In the genomic region with DNA sequence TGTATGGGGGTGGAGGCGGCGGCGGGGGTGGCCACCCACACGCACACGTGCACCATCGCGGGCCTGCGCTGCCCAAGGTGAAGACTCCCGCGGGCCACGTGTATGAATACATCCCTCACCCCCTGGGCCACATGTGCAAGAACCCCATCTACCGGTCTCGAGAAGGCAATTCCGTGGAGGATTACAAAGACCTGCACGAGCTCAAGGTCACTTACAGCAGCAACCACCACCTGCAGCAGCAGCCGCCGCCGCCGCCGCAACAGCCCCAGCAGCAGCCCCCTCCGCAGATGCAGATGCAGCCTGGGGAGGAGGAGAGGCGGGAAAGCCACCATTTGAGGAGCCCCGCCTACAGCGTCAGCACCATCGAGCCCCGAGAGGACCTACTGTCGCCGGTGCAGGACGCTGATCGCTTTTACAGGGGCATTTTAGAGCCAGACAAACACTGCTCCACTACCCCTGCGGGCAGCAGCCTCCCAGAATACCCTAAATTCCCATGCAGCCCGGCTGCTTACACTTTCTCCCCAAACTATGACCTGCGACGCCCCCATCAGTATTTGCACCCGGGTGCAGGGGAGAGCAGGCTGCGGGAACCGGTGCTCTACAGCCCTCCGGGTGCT, we compare ENCODE assay signal across 8 mouse cellular contexts. TPM values are rescaled to one million over a fixed set of nuclear protein-coding genes. Genes with fewer than 3 reads are reported as not detected.
A peak's percentile ranks its signal among the peaks of the same experiment; 100 is the strongest.
DNase-seq lines count a peak whose midpoint lies in the region; ATAC-seq and TF ChIP-seq lines count a peak whose summit lies in the region.
"Had no signal": no experiment of that assay in that cellular context is flagged by ENCODE, and none has a peak within 500 bp of the region (broad histone marks: within the 10 kb centered on the region; RNA-seq: fewer than 3 reads in every experiment).

No protein-coding gene starts in this region.

- no peak for TF ChIP-seq EP300 in ES-Bruce4 (IDR thresholded peaks at IDR 0.05; ENCODE audit: insufficient read depth, low read depth, low read length)

- H3K36me3 ChIP-seq in ES-Bruce4 (ENCODE audit: control insufficient read depth, insufficient read depth, low read length, poor library complexity, severe bottlenecking): no peaks in the 10 kb centered on the region
- no peaks in the 10 kb centered on the region for H3K36me3 ChIP-seq in ES-E14 (ENCODE audit: control insufficient read depth, insufficient read depth, low read length, poor library complexity, severe bottlenecking)
- no peaks in the 10 kb centered on the region for H3K36me3 ChIP-seq in embryonic facial prominence, embryonic 11.5 days (replicated peaks; ENCODE audit: control insufficient read depth, insufficient read depth, low read depth, low read length)
- 0 out of 2 replicates have a peak, but pooled peaks cover 3% of the 10 kb centered on the region for H3K36me3 ChIP-seq in hindbrain, embryonic 16.5 days (ENCODE audit: control insufficient read depth, insufficient read depth, low read length)
- no peaks in the 10 kb centered on the region for H3K36me3 ChIP-seq in liver, embryonic 15.5 days (replicated peaks)

- H3K9ac ChIP-seq in ES-Bruce4 (ENCODE audit: low read depth, poor library complexity, severe bottlenecking) (peak overlapping the region; percentile 40; the same call in 1 of the 2 replicates), ES-E14 (ENCODE audit: insufficient read depth, low read depth, low read length, poor library complexity, severe bottlenecking) (no peak overlapping the region)
- peak overlapping the region; percentile 63 for H3K9ac ChIP-seq in embryonic facial prominence, embryonic 11.5 days (replicated peaks; ENCODE audit: low read length)
- peak overlapping the region; percentile 64 for H3K9ac ChIP-seq in hindbrain, embryonic 16.5 days (ENCODE audit: low read depth, low read length)
- no peak overlapping the region for H3K9ac ChIP-seq in liver, embryonic 15.5 days

- H3K9me3 ChIP-seq in ES-Bruce4 (replicated peaks; ENCODE audit: control insufficient read depth, insufficient read depth, low read length, poor library complexity, severe bottlenecking) (no peaks in the 10 kb centered on the region), ES-E14 (ENCODE audit: control insufficient read depth, insufficient read depth, low read depth, low read length) (no peaks in the 10 kb centered on the region)
- no peaks in the 10 kb centered on the region for H3K9me3 ChIP-seq in embryonic facial prominence, embryonic 11.5 days (replicated peaks; ENCODE audit: control insufficient read depth, low read length)
- H3K9me3 ChIP-seq in hindbrain, embryonic 16.5 days (ENCODE audit: control insufficient read depth, low read length): no peaks in the 10 kb centered on the region
- H3K9me3 ChIP-seq in liver, embryonic 15.5 days (replicated peaks): no peaks in the 10 kb centered on the region

- in situ Hi-C loops in ES-E14 (cut with MboI; ENCODE audit: low sequenced_read_pairs in 2 of 2, unreplicated experiment in 2 of 2): no loop called here

- H3K4me3 ChIP-seq in ES-Bruce4 (ENCODE audit: low read depth, low read length): peak overlapping the region; percentile 60
- H3K4me3 ChIP-seq in ES-E14 (ENCODE audit: insufficient read depth in 1 of 2, low read depth in 1 of 2, low read length in 2 of 2, poor library complexity in 1 of 2, severe bottlenecking in 1 of 2): peak overlapping the region; percentile 51 to 57
- peak overlapping the region; percentile 43 for H3K4me3 ChIP-seq in embryonic facial prominence, embryonic 11.5 days (ENCODE audit: low read depth, low read length)
- H3K4me3 ChIP-seq in hindbrain, embryonic 16.5 days (ENCODE audit: low read length): peak overlapping the region; percentile 42
- peak overlapping the region; percentile 17 for H3K4me3 ChIP-seq in liver, embryonic 15.5 days (replicated peaks)
- H3K4me3 ChIP-seq: erythroblast, embryonic 14.5 days had no signal

- H3K27me3 ChIP-seq in ES-Bruce4 (ENCODE audit: control insufficient read depth, insufficient read depth, low read length, poor library complexity, severe bottlenecking): peaks cover 6% of the 10 kb centered on the region; the same call in 1 of the 2 replicates
- H3K27me3 ChIP-seq in embryonic facial prominence, embryonic 11.5 days (ENCODE audit: control insufficient read depth, insufficient read depth, low read length): peaks cover 6% of the 10 kb centered on the region; the same call in 1 of the 2 replicates
- H3K27me3 ChIP-seq in hindbrain, embryonic 16.5 days (replicated peaks; ENCODE audit: control insufficient read depth, insufficient read depth, low read length): no peaks in the 10 kb centered on the region
- peaks cover 63% of the 10 kb centered on the region for H3K27me3 ChIP-seq in liver, embryonic 15.5 days

- no peak for TF ChIP-seq POLR2A in ES-Bruce4 (IDR thresholded peaks at IDR 0.05; ENCODE audit: insufficient read depth, low read length)

- peak overlapping the region; percentile 90 for H3K4me2 ChIP-seq in embryonic facial prominence, embryonic 11.5 days (ENCODE audit: low read depth, low read length)
- peak overlapping the region; percentile 76 for H3K4me2 ChIP-seq in hindbrain, embryonic 16.5 days (ENCODE audit: low read length)
- peak overlapping the region; percentile 44 for H3K4me2 ChIP-seq in liver, embryonic 15.5 days

- no peaks in the 10 kb centered on the region for H3K4me1 ChIP-seq in ES-Bruce4 (ENCODE audit: control insufficient read depth, insufficient read depth, low read length)
- peaks cover 0 to 7% of the 10 kb centered on the region in 2 experiments; a peak in 1 of 4 replicates for H3K4me1 ChIP-seq in ES-E14 (ENCODE audit: control insufficient read depth in 2 of 2, insufficient read depth in 2 of 2, low read length in 2 of 2, poor library complexity in 1 of 2)
- no peaks in the 10 kb centered on the region for H3K4me1 ChIP-seq in embryonic facial prominence, embryonic 11.5 days (ENCODE audit: control insufficient read depth, insufficient read depth, low read length)
- H3K4me1 ChIP-seq in hindbrain, embryonic 16.5 days (ENCODE audit: control insufficient read depth, insufficient read depth, low read depth, low read length): peaks cover 8% of the 10 kb centered on the region
- H3K4me1 ChIP-seq in liver, embryonic 15.5 days (replicated peaks): 0 out of 2 replicates have a peak, but pooled peaks cover 5% of the 10 kb centered on the region

- H3K27ac ChIP-seq in ES-Bruce4 (ENCODE audit: insufficient read depth, low read length) (no peak overlapping the region), ES-E14 (ENCODE audit: insufficient read depth, low read depth, low read length, poor library complexity, severe bottlenecking) (no peak overlapping the region)
- H3K27ac ChIP-seq in embryonic facial prominence, embryonic 11.5 days (replicated peaks; ENCODE audit: low read depth, low read length): no peak overlapping the region
- no peak overlapping the region for H3K27ac ChIP-seq in hindbrain, embryonic 16.5 days (ENCODE audit: low read depth, low read length)
- H3K27ac ChIP-seq in liver, embryonic 15.5 days (replicated peaks): no peak overlapping the region

- no peak for TF ChIP-seq CTCF in ES-Bruce4 (IDR thresholded peaks at IDR 0.05; ENCODE audit: low read depth, low read length)

- ATAC-seq in embryonic facial prominence, embryonic 11.5 days (replicated peaks; ENCODE audit: insufficient number of reproducible peaks, low FRiP score, low TSS enrichment, low read depth): peak; percentile 47
- ATAC-seq in hindbrain, embryonic 16.5 days: peak; percentile 41; the same call in 1 of the 2 replicates
- ATAC-seq in liver, embryonic 15.5 days (ENCODE audit: insufficient read depth): no peak

- WGBS in embryonic facial prominence, embryonic 11.5 days: under 1% methylated on average over 38 of the region's 38 CpGs
- 2% methylated on average over 37 of the region's 38 CpGs for WGBS in hindbrain, embryonic 16.5 days
- under 1% methylated on average over 38 of the region's 38 CpGs for WGBS in liver, embryonic 15.5 days (ENCODE audit: insufficient replicate concordance)

- DNase-seq in ES-E14 (ENCODE audit: low read depth, low spot score): no peak
- peak; percentile 58 for DNase-seq in embryonic facial prominence, embryonic 11.5 days (ENCODE audit: low spot score)
- peak; percentile 25 for DNase-seq in right cerebral cortex, postnatal 4 days
- no peak for DNase-seq in spleen, adult 18-20 months

TF ChIP-seq in ES-E14, 5 proteins besides CTCF, POLR2A, EP300 and RAD21:
- TF ChIP-seq CHD2 (IDR thresholded peaks at IDR 0.05; ENCODE audit: low read depth, low read length) (no peak), ZC3H11A (IDR thresholded peaks at IDR 0.05; ENCODE audit: borderline replicate concordance, low read depth, low read length) (no peak), ZNF384 (IDR thresholded peaks at IDR 0.05; ENCODE audit: low read depth, low read length) (no peak)

RNA-seq across cellular contexts. Expression of a gene that starts 6.3 kb away (rescaled TPM):
- polyA plus RNA-seq in ES-Bruce4 (2011; ENCODE audit: insufficient read depth, insufficient read length, low read depth, missing spikeins): 1.3 and 1.4 TPM in 2 replicates
- 1.2 and 2.6 TPM in 2 replicates for total RNA-seq in ES-E14 (2012; rRNA removed)
- 8.5 and 9.8 TPM in 2 replicates for polyA plus RNA-seq in embryonic facial prominence, embryonic 11.5 days (2014; fragmentation: Nextera tagmentation; extraction: Ambion mirVana)
- polyA plus RNA-seq in hindbrain, embryonic 16.5 days (2015; fragmentation: Nextera tagmentation; extraction: Ambion mirVana): 34.3 and 36.2 TPM in 2 replicates
- polyA plus RNA-seq in liver, embryonic 15.5 days (2015; fragmentation: Nextera tagmentation; extraction: Ambion mirVana): not detected in 2 replicates

Comparison
In these comparisons a context has a peak if more than half of its experiments do, and no peak if none do; other contexts are left out.
1. H3K9ac ChIP-seq: peak in ES-Bruce4 (single experiment), embryonic facial prominence, embryonic 11.5 days (single experiment) and hindbrain, embryonic 16.5 days (single experiment); none in ES-E14 (single experiment) and liver, embryonic 15.5 days (single experiment).
2. DNase-seq: peak in embryonic facial prominence, embryonic 11.5 days (single experiment) and right cerebral cortex, postnatal 4 days (single experiment); none in ES-E14 (single experiment) and spleen, adult 18-20 months (0 of 2).
3. Peak in every context shown above with its lines, with median percentiles within 50 percentile points of each other: H3K4me3 ChIP-seq and H3K4me2 ChIP-seq.